Mouse (Mus musculus) embryonic fibroblast, embryonic 13.5 days (primary cell): ENCODE measurements around the gene Isoc2b.

ENCODE experiments used
- CTCF ChIP-seq: IDR thresholded peaks from 2 replicates; pipeline ENCODE4 v1.5.1; 2011; ENCODE audit warnings: mild to moderate bottlenecking, control low read depth, low read length, moderate library complexity, borderline replicate concordance; ENCODE audit not compliant: insufficient read depth
- POLR2A ChIP-seq: IDR thresholded peaks from 2 replicates; pipeline ENCODE4 v1.6.1; 2011; ENCODE audit warnings: low read depth, mild to moderate bottlenecking, control low read depth, low read length, moderate library complexity

- TF ChIP-seq POLR2A: peak; percentile 50
- TF ChIP-seq CTCF: no peak
Observed at GRCm38 (mm10) chr7:4795767-4796433, 74.2 kb downstream of the Isoc2b start.
